Mouse (Mus musculus) fat pad, adult 2 months (tissue): Measurements from ENCODE around the gene Uvrag.

Source experiments
- DNase-seq: peaks from one replicate; pipeline ENCODE4 v3.0.0-alpha.2; 2011; ENCODE audit warnings: low read depth, low spot score; ENCODE audit errors: extremely low read depth

Uvrag gene

GRCm38 (mm10) chr7:98857094-98857493, 283.8 kb downstream of the Uvrag start:
- no peak for DNase-seq

- DNase-seq: no peak
Observed at GRCm38 (mm10) chr7:98856128-98856527, 284.8 kb downstream of the Uvrag start.

- DNase-seq: no peak
Observed at GRCm38 (mm10) chr7:98855388-98855787, 285.6 kb downstream of the Uvrag start.

DNA sequence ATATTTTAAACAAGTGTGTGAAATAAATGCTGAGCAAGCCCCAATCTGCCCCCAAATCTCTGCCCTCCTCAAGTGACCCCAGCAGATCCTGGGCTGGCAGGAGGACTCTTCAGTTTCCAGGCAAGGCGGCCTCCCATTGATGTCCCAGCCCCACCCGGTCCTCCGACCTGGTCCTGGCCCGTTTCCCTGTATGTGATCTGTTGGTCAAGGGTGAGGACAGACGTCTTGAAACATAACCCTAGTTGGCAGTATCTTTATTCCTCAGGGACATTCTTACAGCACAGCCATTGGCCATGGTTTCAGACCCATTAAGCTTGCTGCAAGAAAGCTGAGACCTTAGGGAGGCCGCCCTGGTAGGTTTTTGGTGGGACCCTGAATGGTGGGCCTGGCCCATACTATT, 287.1 kb downstream of the Uvrag start:
- no peak for DNase-seq

DNA sequence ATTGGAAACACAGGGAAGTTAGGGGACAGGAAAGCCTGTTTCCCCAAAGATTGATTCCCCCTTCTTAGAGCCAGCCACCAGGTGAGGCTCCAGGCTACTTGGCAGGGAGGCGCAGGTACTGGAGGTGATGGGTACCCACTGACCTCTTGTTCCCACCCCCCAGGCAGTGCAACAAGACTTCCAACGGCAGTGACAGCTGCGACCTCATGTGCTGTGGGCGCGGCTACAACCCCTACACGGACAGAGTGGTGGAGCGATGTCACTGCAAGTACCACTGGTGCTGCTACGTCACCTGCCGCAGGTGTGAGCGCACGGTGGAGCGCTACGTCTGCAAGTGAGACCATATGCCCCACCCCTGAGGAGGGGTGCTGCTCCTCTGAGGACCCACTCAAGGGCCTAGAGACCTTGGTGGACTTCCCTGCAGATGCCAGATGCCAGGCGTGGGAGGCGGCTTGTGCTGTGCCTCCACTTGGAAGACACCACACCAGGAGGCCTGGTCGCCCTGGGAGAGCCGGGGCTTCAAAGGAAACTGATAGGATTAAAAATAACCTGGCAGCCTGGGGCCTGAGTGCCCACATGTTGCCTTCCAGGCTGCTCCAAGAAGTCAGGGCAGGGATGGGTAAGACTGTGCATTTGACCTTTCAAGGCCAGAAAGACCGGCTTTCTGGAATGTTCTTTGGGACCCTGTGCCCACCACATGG, 287.8 kb downstream of the Uvrag start:
- no peak for DNase-seq

GRCm38 (mm10) chr7:98851220-98851619, 289.7 kb downstream of the Uvrag start:
- no peak for DNase-seq

DNA sequence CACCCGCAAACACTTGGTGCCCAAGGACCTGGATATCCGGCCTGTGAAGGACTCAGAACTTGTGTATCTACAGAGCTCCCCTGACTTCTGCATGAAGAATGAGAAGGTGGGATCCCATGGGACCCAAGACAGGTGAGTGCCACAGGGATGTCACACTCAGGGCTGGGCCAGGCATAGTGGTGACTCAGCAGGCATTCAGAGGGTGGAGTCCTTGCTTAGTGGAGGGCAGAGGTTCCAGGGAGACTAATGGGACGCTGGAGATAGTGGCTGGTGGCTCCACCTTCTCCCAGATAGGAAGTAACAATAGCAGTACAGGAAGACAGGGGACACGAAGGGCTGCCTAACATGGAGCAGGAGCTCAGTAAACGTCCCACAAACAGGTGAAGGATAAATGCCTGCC, 290.6 kb downstream of the Uvrag start:
- DNase-seq: no peak

GRCm38 (mm10) chr7:98848899-98849640, 291.9 kb downstream of the Uvrag start:
- DNase-seq: no peak

- DNase-seq: no peak
Observed at GRCm38 (mm10) chr7:98843649-98844048, 297.3 kb downstream of the Uvrag start.

GRCm38 (mm10) chr7:98842997-98843396, 297.9 kb downstream of the Uvrag start:
- DNase-seq: no peak

- no peak for DNase-seq
Observed at GRCm38 (mm10) chr7:98841802-98842201, 299.1 kb downstream of the Uvrag start.

DNA sequence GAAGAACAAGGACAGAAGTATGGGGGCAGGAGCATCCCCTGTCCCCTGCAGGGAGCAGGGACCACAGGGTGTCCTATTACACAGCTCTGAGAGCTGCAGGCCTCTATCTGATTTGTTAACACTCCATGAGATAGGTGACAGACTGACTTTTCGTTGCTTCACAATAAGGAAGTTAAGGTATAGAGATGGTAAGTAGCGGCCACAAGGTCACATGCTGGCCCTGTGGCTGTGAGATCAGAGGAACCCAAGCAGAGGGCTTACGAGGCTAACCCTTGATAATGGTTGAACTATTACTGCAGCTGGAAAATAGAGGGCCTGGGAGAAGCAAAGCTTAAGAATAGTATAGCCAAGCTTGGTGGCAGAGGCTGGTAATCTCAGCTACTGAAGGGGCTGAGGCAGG, 300.2 kb downstream of the Uvrag start:
- DNase-seq: no peak

DNA sequence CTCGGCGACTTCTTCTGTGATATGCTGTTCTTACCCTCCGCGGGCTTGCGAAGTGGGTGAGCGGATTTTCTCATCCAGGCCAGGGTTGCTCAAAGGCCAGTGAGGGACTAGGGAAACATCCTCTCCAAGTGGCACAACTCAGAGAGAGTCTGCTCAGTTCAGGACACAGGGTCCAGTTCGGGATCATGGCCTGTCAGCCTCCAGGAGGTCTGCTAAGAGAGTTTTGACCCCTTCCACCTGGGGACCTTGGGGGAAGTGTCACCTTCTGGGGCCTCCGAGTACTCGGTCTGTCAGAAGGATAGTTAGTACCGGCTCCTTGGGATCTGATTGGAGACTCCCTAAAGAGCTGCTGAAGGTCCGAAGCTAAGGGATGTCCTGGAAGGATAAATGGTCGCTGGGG, 301.6 kb downstream of the Uvrag start:
- DNase-seq: no peak

GRCm38 (mm10) chr7:98838729-98839141, 302.2 kb downstream of the Uvrag start:
- DNase-seq: no peak

GRCm38 (mm10) chr7:98837901-98838300, 303.0 kb downstream of the Uvrag start:
- no peak for DNase-seq

- no peak for DNase-seq
Observed at GRCm38 (mm10) chr7:98836646-98837045, 304.3 kb downstream of the Uvrag start.

DNA sequence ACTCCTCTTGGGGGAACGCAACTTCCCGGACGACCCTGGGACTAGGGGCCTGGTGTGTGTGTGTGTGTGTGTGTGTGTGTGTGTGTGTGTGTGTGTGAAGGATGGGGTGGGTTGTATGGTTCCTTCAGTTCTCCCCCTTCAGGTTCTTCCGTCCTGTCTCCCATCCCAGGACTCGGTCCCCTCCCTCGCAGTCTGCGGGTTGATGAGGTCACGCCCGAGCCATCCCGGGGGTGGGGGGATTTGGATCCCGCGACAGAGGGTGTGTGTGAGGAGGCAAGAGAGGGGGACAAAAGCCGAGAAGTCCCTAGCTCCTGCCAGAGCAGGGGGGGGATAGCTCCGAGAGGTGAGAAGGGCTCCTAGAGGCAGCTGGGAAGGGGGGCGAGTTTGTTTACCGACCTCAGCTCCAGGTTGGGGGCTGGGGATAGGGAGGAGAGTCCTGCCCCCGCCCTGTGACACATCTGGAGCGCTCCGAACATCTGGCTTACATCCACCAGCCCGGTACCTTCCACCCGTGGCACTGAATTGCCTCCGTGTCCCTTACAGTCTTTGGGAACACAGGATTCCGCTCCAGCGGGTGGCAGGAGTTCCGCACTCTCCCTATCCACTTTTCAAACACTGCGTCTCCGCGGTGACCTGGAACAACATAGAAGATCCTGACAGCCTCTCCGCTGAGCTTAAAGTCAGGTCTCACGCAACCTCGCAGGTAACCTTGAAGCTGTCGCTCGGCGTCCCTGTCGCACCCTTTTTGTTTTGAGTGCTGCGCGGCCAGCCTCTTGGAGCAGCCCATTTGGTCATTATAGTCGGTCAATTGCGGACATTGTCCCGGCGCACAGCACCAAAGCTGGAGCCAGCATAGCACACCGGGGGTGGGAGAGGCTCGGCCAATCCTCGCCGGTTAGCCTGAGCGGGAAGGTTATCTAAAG, 305.2 kb downstream of the Uvrag start:
- DNase-seq: no peak
